Mouse (Mus musculus) spleen, adult 12 weeks (tissue): ENCODE measurements around the gene Fbxl18.
A peak's percentile ranks its signal among the peaks of the same experiment; 100 is the strongest.
"Not testable (repeated sequence)": the region's sequence is repeated elsewhere in the genome, so short reads cannot be mapped to it uniquely, and the experiment has no call there.

Experiments used
- DNase-seq: peaks from one replicate; pipeline ENCODE4 v3.0.0; 2022; ENCODE audit warnings: low spot score

Fbxl18 gene

DNA sequence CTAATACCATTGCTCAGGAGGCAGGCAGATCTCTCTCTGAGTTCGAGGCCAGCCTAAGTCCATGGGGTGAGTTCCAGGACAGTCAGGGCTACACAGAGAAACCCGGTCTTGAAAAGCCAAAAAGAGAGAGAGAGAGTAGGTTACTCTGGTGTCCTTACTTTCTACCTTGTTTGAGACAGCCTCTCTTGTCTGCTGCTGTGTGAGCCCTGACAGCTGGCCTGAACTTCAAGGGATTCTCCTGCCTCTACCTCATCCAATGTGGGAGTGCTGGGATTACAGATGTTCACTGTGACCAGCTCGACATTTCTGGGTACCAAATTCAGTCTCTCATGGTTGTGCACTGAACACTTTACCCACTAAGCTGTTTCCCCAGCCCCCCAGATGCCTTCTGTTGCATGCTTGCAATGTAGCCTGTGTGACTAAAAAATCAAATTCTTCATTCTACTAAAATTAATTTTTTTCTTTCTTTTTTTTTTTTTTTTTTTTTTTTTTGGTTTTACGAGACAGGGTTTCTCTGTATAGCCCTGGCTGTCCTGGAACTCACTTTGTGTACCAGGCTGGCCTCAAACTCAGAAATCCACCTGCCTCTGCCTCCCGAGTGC, 4.8 kb upstream of the Fbxl18 start:
- no peak for DNase-seq

DNA sequence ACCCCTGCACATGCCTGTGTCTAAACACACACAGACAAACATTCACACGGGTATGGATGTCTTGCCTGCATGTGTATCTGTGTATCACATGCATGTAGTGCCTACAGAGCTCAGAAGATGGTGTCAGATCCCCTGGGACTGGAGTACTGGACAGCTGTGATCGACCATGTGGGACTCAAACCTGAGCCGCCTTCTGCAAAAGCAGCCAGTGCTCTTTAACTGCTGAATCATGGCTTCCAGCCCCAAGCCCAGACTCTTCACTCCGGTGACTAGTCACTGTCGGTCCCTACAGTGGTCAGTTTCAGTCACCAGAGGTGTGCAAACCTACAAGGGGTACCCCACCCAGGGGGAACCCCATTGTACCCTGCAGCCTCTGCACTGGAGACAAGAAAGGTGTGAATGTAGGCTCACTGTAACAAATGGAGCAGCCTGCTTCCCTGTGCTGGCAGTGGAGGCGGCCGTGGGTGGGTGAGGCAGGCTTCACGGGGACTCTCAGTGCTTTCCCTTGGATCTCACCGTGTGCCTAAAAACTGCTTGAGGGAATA, 3.9 kb upstream of the Fbxl18 start:
- DNase-seq = no peak

DNA sequence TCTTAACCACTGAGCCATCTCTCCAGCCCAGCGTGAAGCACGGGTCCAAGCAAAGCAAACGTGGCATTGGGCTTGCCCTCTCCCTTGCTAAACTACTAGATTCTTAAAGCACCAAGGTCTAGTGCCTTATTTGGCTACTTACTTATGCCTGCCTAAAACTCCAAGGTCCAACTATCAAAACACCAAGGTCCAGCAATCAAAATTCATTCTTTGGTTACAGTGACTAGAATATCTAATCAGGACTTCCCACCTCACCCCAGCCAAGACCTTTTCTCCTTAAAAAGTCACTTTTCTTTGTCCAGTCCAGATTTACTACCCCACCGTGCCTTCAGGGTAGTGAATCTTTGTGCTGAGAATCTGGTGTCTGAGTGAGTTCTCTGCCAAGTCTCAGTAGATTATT, 3.1 kb upstream of the Fbxl18 start:
- no peak for DNase-seq

DNA sequence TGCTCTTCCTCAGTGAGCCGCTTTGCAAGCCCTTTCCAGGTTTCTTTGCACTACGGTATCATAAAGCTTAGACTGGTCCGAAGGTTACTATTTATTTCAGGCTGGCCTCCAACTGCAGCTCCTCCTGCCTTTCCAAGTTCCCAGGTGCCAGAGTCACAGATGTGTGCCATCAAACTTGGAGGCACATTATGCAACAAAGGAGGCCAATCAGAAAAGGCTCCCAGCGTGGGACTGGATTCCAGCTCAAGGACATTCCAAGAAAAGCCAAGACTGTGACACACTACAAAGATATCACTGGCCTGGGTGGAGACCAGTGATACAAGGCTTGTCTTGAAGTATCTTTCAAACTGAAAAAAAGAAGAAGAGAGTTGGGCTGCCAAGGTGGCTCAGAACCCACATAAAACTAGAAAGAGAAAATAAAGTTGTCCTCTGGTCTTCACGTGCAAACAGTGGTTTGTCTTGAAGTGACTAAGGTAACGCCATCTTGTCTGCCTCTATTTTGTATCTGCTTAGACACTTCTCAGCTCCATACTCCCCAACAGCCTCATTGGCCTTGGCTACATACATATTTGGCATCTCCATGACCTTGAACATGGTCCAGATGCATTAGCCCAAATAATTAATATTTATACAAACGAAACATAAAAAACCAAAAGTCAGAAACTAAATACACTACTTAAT, 2.5 kb upstream of the Fbxl18 start:
- no peak for DNase-seq

DNA sequence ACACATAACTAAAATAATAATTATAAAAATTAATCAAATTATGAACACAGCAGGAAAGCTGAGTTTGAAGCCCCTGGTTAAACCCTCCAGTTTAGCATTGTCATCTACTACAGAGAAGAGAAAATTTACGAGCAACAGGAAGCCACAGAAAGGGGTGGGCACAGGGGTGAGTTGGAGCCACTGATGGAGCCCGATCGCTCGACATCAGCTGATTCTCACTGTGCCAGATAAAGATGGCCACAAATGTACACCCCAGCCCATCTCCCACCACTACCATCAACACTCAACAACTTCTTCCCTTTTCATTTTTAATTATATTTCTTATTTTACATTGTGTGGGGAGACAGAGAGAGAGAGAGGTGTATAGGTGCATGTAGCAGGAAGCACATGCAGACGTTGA, 1.5 kb upstream of the Fbxl18 start:
- no peak for DNase-seq

DNA sequence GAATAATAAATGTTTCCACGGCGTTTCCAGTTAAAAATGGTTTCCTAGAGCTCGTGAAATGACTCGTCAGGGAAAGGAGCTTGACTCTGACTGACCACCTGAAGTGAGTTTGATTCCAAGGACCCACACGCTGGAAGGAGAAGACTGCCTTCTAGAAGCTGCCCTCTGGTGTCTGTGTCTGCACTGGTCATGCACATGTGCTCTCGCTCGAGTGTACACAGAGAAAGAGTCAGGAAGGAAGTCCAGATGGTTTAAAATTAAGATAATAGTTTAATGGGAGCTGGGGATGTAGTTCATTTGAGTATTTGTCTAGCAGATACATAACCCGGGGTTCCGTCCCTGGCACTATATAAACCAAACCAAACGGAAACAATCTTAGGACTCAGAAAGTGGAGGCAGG, 971 bp upstream of the Fbxl18 start:
- DNase-seq = no peak

DNA sequence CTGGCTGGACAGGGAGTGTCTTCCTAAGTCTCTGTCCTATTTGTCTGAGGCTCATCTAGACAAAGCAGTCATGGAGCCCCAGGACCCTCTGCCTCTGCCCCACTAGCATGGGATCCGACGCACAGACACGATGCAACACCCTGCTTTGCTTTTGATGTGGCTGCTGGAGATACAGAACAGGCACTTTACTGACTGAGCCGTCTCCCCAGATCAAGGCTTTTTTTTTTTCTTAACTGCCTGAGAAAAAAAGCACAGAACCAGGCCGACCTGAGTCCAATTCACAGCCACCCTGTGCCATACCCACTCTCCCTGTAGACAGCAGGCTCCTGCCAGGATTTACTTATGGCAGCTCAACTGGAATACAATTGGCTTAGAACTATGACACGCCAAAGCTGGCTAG, 3.8 kb downstream of the Fbxl18 start:
- no peak for DNase-seq

DNA sequence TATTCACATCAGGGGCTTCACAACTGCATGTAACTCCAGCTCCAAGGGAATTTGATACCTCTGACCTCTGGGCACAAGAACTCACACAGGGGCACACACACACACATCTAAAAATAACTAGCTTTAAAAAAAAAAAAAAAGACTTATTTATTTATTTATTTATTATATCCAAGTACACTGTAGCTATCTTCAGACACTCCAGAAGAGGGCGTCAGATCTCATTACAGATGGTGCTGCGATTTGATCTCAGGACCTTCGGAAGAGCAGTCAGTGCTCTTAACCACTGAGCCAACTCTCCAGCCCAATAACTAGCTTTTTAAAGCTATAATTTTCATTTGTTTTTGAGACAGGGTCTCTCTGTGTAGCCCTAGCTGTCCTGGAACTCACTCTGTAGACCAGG, 7.7 kb downstream of the Fbxl18 start:
- DNase-seq = not testable (repeated sequence)

DNA sequence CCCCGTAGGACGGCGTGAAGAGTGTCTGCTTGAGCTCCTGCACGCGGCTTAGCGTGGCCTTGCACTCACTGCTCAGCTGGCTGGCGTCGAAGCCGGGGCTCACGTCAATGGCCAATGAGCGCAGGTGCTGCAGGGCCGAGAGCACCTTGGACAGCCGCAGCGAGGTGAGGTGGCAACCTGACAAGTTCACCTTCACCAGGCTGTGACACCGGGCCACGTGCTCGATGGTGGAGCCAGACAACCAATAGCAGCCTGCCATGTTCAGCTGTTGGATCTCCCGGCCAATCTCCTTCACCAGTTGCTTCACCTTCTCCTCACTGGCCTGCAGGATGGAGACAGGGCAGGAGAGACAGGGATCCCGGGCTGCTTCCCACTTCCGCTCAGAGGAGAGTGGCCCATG, 8.5 kb downstream of the Fbxl18 start:
- no peak for DNase-seq

DNA sequence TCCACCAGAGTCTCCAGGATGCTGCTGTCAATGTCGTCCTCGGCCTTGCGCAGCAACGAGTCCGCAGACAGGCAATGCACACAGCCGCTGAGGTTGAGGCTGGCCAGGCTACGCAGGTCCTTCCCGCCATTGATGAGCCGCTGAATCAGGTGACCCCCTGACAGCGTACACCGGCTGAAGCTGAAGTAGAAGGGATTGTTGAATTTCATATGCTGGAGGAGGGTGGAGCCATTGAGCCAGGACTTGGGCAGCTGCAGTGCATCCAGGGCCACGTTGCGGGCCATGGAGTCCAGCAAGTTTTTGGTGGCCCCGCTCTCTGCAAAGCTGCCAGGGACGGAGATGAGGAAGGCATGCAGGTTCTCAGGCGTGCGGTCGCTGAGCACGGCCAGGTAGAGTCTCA, 9.0 kb downstream of the Fbxl18 start:
- DNase-seq = no peak

DNA sequence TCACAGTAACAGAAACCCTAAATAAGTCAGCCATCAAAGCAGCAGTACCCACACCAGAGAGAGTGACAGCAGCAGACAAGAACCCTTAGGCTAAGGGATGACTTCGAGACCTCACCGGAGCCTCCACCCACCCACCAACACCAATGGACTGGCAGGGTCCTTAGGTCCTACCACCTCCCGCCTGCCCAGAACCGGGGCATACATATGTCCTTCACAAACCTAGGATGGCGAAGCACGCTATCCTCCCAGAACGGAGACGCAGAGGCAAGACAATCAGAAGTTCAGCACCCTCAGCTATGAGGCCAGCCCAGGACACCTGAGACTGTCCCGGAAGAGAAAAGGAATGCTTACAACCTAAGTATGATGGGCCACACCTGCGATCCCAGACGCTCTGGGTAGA, 12.8 kb downstream of the Fbxl18 start:
- DNase-seq = no peak

DNA sequence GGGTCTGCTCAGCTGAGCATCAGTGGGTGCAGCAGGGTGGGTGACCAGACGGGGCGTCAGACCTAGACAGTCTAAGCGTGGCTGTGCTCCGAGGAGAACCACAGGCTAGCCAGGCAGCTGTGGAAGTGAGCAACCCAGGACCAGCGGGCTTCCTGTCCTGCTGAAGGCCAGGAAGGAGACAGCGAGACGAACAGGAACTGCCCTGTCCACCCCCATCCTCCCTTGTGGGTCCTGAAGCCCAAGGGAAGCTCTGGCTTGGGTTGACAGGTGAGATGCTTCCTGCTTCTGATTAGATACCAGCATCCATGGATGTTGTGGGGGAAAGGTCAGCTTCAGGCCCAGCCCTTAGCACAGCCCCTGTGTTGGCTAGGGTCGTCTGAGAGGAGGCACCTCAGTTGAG, 13.3 kb downstream of the Fbxl18 start:
- DNase-seq = no peak

DNA sequence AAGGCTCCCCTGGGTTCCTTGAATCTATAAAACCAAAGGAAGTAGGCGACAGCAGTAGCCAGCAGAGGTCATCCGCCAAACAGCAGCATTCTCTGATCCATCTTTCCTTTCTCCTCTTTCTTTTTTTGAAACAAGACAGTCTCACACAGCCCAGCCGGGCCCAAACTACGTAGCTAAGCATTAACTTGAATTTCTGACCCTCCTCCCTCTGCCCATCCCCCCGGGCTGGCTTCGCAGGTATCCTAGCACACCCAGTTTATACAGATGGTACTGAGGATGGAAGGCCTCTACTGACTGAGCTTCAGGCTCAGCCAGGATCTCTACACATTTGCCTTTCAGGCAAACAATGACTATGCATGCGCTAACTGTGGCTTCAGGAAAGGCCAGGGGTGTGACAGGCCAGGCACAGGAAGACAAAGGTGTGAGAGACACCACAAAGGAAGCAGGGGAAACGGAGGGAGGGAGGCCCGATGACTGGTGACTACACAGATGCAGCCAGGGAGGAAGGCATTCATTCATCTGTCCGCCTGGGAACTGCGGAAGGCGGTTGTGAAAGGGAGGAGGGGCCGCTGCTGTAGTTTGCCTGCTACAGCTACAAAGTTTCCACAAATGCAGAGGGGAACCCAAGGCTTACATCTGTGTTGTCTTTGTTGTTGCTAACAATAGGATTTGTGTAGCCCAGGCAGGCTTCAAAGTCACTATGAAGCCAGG, 14.3 kb downstream of the Fbxl18 start:
- DNase-seq = no peak

DNA sequence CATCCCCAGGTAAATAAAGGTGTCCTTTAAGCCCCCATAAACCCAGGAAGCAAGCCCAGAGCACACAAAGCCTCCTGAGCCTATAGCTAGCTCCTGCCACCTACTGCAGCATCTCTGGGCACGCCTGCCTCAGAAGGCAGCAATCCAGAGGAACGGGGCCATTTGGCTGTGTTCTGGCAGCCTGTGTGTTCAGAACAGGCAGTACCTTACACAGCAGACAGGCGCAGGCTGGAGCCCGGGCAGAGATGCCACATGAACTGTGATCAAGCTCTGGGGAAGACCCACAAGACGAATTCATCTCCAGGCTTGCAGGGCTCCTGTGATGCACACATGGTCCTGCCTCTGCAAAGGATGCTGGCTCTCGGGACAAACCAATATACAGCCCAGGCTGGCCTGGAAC, 15.0 kb downstream of the Fbxl18 start:
- no peak for DNase-seq

DNA sequence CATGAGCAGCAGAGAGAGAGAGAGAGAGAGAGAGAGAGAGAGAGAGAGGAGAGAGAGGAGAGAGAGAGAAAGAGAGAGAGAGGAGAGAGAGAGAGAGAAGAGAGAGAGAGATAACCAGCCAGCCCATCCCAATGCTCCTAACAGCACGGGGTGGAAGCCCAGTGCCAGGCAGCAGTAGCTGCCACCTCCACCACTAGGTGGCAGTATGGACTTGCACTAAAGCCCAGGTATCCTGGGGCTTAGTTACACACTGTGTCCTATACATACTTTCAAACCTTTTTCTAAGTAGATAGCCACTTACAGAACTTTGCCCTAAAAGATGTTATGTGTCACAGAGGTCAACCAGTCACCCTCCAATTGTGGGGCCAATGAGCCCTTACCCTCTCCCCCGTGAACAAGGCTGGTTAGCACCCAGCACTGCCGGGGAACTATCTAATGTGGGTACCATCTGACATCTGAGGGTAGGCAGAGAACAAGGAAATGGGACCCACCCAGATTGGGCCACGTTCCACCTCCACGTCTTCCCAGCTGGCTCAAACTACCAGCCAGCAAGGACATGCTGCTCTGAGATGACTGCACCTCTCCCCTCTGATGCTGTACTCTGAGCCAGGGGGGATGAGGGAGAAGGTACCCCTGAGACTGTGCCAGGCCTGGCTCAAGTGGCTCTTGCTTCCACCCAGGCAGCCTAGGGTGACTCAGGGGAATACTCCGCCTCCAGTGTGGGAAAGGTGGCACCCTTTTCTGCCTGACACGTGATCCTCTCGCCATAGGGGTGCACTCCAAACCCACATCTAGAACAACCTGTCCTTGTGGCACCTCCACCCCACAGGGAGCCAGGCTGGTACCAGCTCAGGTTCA, 15.7 kb downstream of the Fbxl18 start:
- peak; percentile 75 for DNase-seq

DNA sequence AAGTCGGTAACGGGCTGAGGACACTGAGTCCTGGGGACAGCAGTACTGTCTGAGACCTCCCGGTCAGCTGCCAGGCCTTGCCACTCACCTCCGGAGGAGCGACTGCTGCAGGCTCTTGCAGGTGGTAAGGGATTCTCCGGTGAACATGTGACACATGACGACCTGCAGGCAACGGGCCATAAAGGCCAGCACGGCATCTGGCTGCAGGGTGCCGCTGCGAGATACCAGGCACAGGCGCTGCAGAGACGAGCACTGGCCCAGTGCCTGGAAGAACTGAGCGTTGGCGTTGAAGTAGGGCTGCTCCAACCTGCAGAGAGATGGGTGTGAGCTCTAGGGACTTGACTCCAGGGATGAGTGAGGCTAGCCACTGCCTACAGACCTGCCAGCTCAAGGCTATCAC, 16.7 kb downstream of the Fbxl18 start:
- no peak for DNase-seq

DNA sequence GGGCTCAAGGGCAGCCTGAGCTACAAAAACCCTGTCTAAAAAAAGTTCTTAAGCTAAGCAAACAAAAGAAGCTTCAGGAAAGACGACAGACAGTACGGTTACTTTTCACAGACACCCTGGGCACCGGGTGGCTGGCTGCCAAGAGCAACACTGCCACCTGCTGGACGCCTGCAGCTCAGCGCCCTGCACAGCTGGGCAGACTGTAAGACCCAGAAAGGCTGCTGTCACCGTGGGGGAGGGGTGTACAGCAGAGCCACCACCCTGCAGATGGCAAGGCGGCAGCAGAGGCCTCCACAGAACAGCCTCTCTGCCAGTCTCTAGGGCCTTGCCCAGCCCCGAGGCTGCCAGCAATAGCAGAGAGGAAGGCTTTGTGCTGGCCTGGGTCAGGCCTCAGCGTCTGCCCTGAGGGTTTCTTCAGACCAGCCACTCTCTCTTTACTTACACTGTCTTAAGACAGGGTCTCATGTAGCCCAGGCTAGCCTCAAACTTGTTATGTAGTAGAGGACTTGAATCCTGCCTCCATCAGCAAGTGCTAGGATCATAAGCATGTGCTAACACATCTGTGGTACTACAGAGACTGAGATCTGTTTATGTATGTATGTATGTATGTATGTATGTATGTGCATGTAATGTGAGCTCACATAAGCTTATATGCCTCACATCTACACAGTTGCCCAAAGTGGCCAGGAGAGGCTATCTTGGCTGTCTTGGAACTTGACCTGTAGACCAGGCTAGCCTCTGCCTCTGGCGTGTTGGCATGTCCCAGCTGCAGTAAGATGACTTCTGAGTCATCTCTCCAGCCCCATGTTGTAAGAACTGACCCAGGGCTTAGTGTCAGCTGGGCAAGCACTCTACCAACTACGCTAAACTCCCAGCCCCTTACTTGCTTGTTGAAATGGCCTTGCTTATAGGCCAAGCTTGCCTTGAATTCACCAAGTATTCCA, 17.6 kb downstream of the Fbxl18 start:
- DNase-seq = peak; percentile 75

DNA sequence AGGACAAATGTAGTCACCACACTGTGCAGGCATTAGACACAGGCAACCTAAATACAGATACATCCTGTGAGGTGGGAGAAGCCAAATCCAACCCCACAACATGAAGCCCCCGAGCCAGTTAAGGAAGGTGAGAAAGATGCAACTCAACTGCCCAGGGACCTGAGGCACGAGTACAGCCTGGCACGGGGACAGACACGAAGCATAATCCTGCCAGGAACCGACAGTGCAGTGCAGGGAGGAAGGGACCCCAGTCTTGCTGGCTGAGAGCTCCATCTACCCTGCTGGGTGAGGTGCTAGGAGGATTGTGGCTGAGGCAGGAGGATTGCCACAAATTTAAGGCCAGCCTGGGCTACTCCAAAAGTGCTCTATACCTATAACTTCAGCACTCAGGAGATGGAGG, 18.3 kb downstream of the Fbxl18 start:
- no peak for DNase-seq

DNA sequence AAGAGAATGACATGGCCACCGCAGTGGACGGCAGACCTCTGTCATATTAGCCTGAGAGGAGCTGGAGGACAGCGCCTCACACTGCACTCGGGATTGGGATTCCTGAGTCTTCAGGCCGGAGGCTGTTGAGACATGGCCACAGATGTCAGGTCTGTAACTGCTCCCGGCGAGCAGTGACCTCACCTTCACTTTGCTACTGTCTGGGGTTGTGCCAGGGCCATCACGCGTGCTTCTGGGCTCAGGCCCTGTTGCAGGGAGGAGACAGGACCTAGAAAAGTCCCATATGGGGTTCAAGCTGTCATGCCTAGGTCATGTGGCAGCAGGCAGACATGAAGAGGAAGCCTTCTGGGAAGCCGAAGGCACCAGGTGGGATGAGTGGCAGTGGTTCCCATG, 19.7 kb downstream of the Fbxl18 start:
- no peak for DNase-seq

DNA sequence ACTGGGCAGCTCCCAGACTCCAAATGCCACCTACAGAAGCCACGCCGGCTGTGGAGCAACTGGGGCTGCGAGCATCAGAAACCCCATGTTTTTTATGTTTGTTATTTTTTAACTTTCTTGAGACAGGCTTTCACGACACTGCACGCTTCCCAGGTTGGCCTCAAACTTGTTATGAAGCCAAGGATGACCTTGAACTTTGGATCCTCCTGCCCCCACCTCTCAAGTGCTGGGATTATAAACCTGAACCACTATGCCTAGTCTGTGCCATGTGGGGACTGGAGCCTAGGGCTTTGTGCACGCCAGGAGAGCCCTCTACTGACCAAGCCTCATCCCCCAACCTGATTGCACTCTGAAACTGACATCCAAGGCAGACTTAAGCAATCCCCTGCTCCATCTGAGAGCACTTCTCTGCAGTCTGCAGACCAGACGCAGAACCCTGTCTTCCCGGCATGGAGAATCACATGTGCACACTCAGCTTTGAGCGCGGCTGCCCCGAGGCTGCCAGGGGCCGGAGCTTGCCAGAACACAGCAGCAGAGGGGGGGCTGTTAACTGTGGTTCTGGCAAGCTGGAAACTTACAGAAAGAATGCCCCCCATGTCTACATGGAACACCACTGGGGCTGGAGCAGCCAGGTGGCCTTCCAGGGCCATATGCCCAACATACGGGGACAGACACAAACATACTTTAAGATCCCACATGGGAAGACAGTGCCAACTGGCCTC, 20.3 kb downstream of the Fbxl18 start:
- DNase-seq = no peak

DNA sequence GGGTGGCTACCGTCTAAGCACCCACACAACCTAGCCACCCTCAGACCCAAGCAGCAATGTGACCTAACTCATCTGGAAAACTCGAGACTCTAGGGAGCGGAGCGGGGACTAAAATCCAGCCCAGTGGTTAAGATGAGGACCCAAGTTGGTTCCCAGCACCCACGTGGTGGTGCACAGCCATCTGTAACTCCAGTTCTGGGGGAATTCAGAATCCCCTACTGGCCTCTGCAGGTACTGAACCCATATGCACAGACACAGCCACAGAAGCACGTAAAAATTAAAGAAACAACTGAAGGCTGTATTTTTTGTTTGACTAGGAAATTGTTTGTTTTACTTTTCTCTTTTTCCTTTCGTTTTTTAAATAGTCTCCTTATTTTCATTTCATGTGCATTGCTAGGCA, 21.5 kb downstream of the Fbxl18 start:
- DNase-seq = no peak
